Mouse (Mus musculus) cortical plate, adult 2 months (tissue): ENCODE results near the gene Phf1. TPM values are rescaled to one million over a fixed set of nuclear protein-coding genes. Genes with fewer than 3 reads are reported as not detected.

ENCODE experiments used
- H3K27ac ChIP-seq: fragments of 200-500 bp; 2 replicates; pipeline ENCODE4 v1.5.1; 2012; ENCODE audit warnings: low read length, control low read depth, inconsistent platforms; ENCODE audit not compliant: insufficient read depth
- H3K4me1 ChIP-seq: fragments of 200-500 bp; 2 replicates; pipeline ENCODE4 v1.6.1; 2011; ENCODE audit warnings: low read length; ENCODE audit not compliant: control insufficient read depth, insufficient read depth
- H3K4me3 ChIP-seq: fragments of 200-500 bp; 2 replicates; pipeline ENCODE4 v1.5.1; 2011; ENCODE audit warnings: mild to moderate bottlenecking, low read length, control low read depth; ENCODE audit not compliant: insufficient read depth
- CTCF ChIP-seq: fragments of 200-500 bp; IDR thresholded peaks from 2 replicates; pipeline ENCODE4 v1.5.1; 2011; ENCODE audit warnings: mild to moderate bottlenecking, control low read depth, low read length; ENCODE audit not compliant: insufficient read depth; ENCODE audit errors: extremely low read depth
- POLR2A ChIP-seq: fragments of 200-500 bp; IDR thresholded peaks from 2 replicates; pipeline ENCODE4 v1.6.1; 2011; ENCODE audit warnings: mild to moderate bottlenecking, low read length, control low read depth; ENCODE audit not compliant: insufficient read depth; ENCODE audit errors: extremely low read depth
- polyA plus RNA-seq: library from polyadenylated mRNA; depleted of rRNA; stranded (reverse); fragments of >200 nt; gene quantifications from 2 replicates; pipeline ENCODE4 v1.2.3, GENCODE M21; 2012

Phf1 gene
- polyA plus RNA-seq, 1 experiment, result 47.7 TPM

DNA sequence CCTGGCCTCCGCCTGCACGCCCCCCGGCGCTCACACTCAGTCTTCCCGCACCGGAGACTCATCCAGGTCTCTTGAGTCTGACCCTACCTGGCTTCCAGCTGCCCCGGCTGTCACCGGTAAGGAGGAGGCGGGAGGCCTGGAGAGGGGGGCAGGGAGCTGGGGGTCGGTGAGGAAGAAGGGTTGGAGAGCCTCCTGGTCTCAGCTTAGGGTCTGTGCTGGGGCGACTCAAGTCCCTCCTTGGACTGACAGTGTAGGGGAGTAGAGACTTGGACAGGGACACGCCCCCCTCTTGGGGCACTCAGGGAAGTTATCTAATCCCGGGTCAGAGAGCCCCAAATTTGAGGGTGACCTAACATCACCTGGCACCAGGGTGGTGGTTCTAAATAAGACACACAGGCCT is 567 bp downstream of the Phf1 start:
- Histone ChIP-seq H3K4me1 (peaks cover 1% of the 10 kb centered on the region; the same call in 1 of the 2 replicates), H3K4me3 (peak overlapping the region; percentile 89), H3K27ac (0 out of 2 replicates have a peak overlapping the region, but pooled peaks have one; percentile 32)
- TF ChIP-seq POLR2A (no peak), CTCF (no peak)

DNA sequence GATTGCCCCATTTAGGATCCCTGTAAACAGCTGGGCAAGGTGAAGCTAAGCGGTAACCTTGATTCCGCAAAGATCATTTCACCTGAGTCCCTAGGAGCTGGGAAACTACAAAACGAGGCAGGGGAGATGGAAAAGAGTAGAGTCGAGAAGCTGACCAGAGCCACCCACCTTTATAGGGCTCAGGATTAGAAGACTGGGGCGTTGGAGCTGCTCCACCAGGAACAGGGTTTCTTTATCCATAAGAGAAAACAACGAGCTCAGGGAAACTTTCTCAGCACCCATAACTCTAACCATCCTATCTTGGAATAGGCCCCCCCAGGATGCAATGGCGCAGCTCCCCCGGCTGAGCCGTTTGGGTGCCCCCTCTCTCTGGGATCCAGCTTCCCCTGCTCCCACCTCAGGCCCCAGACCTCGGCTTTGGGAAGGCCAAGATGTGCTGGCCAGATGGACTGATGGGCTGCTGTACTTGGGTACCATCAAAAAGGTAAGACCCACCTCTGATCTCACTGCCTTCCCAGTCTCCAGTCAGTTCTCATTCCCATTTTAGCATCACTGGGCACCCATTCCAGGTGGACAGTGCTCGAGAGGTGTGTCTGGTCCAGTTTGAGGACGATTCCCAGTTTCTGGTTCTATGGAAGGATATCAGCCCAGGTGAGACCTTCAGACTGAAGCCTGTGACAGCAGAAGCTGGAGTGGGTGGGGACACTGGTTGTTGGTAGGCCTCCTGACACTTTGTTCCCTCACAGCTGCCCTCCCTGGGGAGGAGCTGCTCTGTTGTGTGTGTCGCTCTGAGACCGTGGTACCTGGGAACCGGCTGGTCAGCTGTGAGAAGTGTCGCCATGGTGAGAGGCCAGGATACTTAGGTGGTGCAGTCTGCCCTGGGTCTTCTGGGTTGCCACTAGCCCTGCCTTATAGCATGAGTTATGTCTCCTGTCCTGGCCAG is 1.3 kb downstream of the Phf1 start:
- Histone ChIP-seq H3K4me1 (peaks cover 1% of the 10 kb centered on the region; the same call in 1 of the 2 replicates), H3K4me3 (peak overlapping the region; percentile 89), H3K27ac (no peak overlapping the region)
- TF ChIP-seq POLR2A, result no peak

DNA sequence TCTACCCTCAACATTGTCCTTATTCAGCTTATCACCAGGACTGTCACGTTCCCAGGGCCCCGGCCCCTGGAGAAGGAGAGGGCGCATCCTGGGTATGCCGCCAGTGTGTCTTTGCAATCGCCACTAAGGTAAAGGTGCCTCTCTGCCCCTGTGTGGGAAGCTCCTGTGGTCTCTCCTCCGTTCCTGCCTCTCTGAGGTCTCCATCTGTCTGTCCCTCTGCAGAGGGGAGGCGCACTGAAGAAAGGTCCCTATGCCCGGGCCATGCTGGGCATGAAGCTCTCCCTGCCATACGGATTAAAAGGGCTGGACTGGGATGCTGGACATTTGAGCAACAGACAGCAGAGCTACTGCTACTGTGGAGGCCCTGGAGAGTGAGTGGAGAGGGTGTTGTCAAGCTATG is 2.2 kb downstream of the Phf1 start:
- Histone ChIP-seq H3K4me3 (no peak overlapping the region), H3K4me1 (peaks cover 2% of the 10 kb centered on the region; the same call in 1 of the 2 replicates), H3K27ac (no peak overlapping the region)
- TF ChIP-seq POLR2A (no peak), CTCF (no peak)

DNA sequence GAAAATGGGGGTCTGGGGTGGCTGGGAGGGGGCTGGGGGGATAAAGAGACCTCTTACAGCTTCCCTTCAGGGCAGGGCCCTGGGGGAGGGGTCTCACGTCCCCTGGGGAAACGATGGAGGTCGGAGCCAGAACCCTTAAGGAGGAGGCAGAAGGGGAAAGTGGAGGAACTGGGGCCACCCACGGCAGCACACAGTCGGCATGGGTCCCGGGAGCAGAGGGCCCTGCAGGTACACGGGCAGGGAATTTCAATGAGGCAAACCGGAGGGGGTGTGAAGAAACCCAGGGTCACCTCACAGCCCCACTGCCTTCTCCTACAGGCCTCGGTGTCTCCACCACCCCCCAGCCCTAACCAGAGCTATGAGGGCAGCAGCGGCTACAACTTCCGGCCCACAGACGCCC is 3.6 kb downstream of the Phf1 start:
- Histone ChIP-seq H3K4me1 (peaks cover 4% of the 10 kb centered on the region; the same call in 1 of the 2 replicates), H3K4me3 (no peak overlapping the region), H3K27ac (no peak overlapping the region)
- TF ChIP-seq POLR2A (no peak), CTCF (no peak)

DNA sequence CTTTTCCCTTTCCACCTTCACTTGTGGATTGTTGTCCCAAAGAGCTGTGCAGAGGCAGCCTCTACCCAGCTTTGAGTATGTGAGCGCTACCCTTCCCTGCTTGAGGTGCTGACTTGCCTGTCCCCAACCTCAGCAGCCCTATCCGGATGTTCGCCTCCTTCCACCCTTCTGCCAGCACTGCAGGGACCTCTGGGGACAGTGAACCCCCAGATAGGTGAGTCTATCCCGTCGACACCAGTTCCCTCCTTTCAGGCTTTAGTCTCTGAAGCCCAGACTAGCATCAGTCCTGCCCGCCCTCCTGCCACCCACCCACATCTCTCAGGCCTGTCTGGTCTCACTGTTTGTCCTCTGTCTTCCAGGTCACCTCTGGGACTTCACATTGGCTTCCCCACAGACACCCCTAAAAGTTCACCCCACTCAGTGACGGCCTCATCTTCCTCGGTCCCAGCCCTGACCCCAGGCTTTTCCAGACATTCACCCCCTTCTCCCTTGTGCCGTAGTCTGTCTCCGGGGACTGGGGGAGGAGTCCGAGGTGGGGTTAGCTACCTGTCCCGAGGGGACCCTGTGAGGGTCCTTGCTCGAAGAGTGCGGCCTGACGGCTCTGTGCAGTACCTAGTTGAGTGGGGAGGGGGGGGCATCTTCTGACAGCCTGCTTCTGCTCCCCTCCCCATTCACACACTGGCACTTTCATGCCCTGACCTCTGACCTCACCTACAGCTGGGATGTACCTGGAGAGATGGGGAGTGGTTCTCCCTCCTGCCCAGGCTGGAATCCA is 4.3 kb downstream of the Phf1 start:
- Histone ChIP-seq H3K4me3 (no peak overlapping the region), H3K27ac (no peak overlapping the region), H3K4me1 (peaks cover 4% of the 10 kb centered on the region; the same call in 1 of the 2 replicates)
- no peak for TF ChIP-seq CTCF
- TF ChIP-seq POLR2A, result no peak

DNA sequence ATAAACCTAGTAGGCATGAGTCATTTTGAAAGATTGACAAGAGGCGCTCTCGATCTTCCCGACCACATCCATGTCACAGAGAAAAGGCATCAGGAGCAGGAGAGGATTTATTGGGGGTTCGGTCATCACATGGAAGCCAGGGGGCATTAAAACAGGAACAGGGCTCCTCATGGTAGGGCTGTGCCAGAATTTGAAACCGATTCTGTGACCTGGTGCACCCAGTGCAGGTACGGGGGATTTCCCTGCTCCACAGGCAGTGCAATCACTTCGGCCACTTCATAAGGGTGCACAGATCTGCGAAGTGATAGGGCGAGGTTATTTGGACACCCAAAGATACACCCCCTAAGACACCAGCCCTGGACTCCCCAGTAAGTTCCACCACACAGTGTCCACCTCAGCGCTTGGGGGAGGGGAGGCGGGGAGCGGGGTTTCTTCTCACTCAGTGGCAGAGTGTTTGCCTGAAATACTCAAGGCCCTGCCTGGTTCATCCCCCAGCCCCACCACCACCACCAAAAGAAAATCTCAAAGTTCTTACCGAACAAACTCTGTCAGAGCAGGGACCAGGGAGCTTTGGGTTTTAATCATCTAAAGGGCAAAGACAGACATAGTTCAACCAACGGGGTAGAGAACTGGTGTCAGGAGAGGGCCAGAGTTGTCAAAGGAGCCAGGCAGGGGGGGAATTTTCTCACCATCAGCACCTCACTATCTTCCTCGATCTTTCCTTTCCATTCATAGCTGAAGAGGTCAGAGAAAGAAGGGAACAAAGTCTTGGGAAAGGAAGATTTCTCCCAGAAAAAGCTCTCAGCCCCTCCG is 5.2 kb downstream of the Phf1 start:
- no peak for TF ChIP-seq CTCF
- TF ChIP-seq POLR2A, result no peak
- Histone ChIP-seq H3K4me1 (peaks cover 6% of the 10 kb centered on the region; the same call in 1 of the 2 replicates), H3K4me3 (peak overlapping the region; percentile 48), H3K27ac (no peak overlapping the region)

DNA sequence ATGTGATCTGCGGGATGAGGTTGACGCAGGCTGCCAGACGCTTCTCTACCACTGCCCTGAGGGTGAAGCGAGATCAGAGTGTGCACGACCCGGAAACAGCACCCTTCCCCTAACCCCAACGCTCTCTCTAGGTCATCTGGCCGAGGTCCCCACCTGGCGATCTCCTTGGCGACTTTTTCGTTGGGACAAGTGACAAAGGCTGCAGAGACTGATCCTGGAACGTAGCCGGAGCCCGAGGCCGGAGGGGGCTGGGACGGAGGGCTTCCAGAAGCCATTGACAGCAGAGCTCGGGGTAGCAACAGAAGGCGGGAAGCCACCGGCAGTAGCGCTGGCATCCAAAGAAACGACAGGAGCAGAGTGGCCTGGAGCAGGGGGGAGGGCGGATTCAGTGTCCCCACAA is 5.9 kb downstream of the Phf1 start:
- Histone ChIP-seq H3K4me1 (peaks cover 6% of the 10 kb centered on the region; the same call in 1 of the 2 replicates), H3K27ac (no peak overlapping the region), H3K4me3 (peak overlapping the region; percentile 48)
- no peak for TF ChIP-seq POLR2A
- TF ChIP-seq CTCF, result no peak

DNA sequence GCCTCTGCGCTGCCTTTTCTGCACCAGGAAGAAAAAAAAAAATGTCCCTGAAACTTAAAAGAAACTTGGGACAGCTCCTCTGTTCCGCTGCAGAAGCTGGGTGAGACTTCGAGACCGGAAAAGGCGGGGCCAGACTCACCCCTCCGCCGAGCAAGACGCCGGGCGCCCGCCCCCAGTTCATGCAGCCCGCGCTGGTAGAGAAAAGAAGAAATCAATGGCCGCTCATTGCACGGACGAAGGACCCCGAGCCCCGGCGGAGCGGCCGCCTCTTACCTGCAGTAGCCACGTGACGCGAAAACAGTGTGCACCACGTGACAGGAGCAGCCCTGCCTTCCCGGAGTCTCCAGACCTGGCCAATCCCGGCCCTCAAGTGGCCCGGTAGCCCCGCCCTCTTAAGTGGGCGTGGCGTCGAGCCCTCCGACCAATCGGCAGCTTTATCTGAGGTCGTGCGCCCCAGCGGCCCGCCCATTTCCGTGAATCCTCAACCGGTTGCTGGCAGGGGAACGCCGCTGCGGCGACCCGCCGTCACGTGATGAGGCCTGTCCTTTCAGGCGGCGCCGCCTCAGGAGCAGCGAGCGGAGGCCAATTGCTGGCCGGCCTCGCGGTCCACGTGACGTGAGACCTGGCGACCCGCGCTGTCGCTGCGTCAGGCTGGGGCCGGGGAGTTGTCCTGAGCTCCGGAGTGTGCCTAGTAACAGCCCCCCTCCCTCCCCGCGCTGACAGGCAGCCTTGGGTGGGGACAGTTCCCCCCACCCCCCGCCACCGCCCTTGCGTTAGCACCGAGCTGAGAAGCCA is 6.5 kb downstream of the Phf1 start, which contains the start of gene Cuta:
Gene Cuta, minus strand, starts transcription at position 392 of the 795 bp plus-strand sequence.
- H3K4me1 ChIP-seq, result peaks cover 6% of the 10 kb centered on the region; the same call in 1 of the 2 replicates
- H3K4me3 ChIP-seq, result peak within 1 kb of the TSS; percentile 48
- peak within 1 kb of the TSS; percentile 97 for H3K27ac ChIP-seq
- no peak for TF ChIP-seq CTCF
- TF ChIP-seq POLR2A, result peak; percentile 83; the same call in 1 of the 2 replicates

DNA sequence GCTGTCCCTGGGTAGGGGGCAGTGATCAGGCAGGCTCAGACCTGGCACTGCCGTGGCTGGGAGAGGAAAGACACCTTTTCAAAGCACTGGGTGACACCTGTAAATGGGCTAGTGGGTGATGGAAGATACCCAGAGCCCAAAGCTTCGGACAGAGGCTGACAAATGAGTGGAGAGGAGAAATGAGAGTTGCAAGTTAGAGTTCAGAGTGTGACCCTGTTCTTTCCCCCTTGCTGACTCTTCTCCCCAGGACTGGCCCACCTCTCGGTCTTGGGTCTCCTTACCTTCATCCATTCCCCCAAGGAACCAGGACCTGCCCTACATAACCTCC is 7.1 kb downstream of the Phf1 start:
- H3K4me3 ChIP-seq, result peak overlapping the region; percentile 48
- peaks cover 6% of the 10 kb centered on the region; the same call in 1 of the 2 replicates for H3K4me1 ChIP-seq
- TF ChIP-seq POLR2A (no peak), CTCF (no peak)
- peak overlapping the region; percentile 97 for H3K27ac ChIP-seq
